Mouse (Mus musculus): ENCODE data around the gene Mrps18b.
A peak's percentile ranks its signal among the peaks of the same experiment; 100 is the strongest.

Gene Mrps18b

DNA sequence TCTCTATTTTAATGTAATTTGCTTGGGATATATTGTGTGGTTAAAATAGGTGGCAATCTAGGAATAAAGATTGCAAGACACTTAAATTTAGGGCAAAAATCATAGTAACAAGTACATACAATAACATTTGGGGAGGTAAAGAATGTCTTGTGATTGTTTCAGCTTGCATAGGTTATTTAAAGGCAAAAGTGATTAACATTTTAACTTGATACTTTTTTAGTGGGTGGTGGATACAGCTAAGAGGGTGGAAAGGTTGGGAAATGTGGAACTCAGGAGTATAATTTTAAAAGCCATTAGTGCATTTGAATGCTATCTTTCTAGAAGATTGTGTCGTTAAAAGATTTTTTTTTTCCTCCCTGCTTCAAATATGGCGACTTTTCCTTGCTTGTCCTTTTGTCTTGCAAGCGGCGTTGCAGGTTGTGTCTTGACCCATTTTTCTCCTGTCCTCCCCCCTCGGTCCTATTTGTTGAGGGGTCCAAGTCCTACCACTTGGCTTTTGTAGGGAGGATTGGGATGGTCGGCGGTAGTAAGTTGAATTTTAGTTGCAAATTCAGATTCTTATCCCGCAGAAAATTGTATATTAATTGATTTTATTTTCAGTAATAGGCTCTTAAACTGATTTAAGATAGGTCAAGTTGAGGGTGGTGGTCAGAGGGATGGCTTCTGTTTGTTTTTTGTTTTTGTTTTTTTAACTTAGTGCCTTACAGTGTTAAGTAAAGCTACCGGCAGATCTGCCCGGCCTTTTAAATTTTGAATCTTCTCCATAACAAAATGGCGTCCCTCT lies 2.3 kb upstream of the Mrps18b start:
- no peak for DNase-seq

DNA sequence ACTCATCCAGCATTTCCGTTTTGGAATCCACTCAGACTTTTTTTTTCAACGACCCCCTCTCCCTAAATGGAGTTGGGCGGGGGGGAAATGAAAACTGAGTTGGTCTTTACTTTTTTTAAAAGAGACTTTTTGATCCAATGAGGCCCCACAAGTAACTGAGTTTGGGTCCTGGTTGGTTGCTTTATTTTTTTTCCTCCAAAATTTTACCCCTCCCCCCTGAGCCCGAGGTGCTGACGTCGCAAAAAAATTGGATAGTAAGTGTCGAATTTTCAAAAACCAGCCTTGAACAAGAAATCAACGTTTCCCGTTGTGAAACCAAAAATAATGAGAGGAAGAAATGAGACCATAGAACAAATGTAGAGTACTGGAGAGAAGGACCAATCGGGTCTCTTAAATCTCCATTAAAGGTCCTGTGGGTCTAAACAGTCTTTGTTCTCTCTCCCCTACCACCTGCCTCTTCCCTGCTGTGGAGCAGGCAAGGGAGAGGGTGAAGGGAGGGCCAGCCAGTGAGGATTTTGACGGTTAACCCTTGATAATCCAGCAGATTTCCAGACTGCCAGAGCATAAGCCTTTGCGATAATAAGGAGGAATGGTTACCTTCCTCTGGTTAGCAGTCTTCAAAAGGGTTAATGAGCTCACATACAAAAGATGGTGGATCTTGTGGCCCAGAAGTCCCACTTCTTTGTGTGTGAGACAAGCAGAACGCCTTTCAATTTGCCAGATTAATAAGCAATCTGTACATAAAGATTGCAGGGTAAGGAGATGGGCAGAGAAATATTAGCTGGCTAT lies 1.5 kb upstream of the Mrps18b start:
- no peak for DNase-seq

DNA sequence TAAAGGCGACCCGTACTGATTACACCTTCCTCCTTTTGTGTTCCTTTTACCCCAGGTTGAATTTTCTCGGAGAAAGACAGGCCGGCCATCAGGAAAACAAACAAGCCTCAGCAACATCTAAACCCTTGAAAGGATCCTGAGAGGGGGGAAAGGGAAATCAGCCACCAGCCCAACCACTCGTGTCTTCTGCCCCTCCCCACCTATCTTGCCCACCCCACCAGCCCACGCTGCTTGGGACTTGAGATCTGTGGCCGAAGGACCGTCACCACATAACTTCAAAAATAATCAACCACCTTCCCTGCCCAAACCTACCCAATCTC lies 914 bp upstream of the Mrps18b start:
- DNase-seq: no peak

DNA sequence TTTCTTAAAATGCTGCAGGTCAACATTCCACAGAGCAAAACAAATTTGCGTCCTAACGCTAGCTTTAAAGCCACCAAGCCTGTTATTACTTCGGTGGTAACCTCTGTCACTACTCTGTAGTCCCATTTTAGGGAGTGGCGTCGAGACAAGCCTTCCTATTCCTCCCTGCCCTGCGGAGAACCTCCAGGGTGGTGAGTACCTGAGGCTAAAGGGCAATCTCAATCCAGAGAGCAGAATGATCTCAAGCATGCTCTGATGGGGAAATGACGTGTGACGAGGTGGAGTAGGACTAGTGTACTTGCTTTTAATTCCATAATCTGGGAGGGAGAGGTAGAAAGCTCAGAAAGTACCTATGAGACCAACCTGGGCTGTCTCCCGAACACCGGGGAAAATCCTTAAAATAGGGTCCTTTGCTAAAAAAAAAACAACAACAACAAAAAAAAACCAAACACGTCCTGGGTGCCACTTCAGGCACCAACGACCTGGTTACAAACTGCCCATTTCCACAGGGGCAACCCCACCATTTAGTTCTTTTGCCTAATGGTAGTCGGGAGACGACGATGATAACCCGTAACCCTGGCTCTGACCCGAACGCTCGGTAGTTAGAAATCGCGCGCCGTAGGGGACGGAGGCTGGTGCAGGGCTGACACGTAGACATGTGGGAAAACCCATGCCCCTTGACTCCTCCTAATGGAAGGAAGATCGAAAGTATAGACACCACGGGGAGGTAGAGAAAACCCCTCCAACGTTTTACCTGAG lies 472 bp downstream of the Mrps18b start:
- DNase-seq: no peak

DNA sequence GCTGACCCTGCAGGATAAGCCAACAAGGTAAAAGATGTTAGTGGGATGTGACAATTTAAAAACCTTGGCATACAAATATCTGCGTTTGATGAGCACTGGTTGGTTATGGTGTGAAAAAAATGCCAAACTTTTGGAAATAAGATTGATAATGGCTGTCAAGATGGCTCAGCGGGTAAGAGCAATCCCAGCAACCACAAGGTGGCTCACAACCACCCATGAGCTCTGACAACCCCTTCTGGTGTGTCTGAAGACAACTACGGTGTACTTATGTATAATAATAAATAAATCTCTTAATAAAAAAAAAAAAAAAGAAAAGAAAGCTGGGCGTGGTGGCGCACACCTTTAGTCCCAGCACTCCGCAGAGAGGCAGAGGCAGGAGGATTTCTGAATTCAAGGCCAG lies 1.2 kb downstream of the Mrps18b start:
- no peak for DNase-seq

DNA sequence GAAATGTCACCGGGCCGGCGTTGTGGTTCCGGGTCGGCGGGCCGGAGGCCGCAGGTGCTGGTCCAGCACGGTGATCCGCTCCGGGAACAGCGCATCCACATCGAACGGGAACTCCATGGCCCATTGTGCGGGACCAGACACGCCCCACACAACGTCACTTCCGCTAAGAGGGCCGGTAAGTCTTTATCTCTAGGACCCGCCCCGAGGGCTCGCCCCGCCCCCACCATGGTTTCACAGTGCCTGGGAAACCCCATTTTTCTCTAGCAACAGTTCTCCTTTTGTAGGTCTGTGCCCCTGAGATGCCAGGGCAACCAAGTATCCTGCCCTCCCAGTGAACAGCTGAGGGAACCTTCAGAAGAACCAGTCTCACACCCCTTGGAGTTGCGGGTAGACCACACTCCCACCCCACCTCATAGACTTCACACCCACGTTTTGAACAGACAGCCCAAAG lies 6.2 kb downstream of the Mrps18b start, which contains the start of gene Atat1:
Gene Atat1 (minus strand): TSS at position 157 of the 451 bp plus-strand sequence.
- DNase-seq: peak; percentile 88

DNA sequence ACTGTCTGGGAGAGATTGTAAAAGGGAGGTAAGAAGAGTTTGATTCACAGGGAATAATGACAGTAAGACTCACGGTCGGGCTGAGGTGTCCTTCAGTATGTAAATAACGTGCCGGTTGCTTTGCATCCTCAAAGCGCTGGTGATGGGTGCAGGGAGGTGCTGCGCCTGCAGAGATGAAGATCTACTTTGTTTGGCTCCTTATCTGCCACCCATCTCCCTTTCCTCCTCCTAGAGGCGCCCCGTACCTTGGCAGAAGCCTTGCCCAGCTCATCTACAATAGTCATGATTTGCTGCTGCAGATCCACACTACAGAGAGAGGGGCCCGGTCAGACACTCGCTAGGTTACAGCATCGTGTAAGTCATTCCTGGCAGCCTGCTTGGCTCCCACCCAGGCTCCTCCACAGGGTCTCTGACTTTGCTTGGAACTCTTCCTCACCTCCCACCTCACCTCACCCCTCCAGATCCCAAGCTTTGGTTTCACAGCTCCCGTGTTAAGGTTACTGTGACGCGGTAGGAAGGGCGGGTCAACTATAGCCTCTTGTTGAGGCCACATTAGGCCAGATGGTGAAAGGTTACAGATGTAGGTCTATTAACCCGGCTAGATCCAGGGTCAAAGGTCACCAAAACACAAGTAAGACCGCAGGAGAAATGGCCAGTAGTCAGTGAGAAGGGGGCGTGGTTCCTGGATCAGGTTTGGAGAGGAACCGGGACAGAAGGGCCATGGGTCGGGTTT lies 6.8 kb downstream of the Mrps18b start:
- DNase-seq: no peak

DNA sequence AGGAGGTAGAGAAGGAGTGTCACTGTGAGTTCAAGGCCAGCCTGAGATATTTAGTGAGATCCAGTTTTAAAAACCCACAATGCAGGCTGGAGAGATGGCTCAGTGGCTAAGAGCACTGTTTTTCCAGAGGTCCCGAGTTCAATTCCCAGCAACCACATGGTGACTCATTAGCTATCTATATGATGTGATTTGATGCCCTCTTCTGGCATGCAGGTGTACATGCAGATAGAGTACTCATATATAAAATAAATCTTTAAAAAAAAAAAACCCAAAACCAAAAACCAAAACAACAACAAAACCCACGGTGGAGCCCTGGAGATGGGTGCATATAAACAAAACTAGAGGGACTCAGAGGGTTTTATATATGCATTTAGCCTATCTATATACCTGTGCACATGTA lies 8.6 kb downstream of the Mrps18b start:
- no peak for DNase-seq

DNA sequence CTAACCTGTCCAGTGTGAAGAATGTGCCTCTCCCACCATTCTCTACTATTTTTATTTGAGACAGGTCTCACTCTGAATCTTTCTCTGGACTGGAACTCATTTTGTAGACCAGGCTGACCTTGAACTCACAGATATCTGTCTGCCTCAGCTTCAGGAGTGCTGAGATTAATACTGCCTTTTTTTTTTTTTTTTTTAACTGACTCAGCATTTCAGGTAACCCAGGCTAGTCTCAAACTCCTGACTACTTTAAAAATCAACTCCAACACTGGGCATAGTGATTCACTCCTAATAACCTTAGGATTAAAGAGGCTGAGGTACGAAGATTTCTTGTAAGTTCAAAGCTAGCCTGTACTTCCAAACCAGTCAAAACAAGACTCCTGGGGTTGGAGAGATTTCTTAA lies 10.6 kb downstream of the Mrps18b start:
- no peak for DNase-seq

DNA sequence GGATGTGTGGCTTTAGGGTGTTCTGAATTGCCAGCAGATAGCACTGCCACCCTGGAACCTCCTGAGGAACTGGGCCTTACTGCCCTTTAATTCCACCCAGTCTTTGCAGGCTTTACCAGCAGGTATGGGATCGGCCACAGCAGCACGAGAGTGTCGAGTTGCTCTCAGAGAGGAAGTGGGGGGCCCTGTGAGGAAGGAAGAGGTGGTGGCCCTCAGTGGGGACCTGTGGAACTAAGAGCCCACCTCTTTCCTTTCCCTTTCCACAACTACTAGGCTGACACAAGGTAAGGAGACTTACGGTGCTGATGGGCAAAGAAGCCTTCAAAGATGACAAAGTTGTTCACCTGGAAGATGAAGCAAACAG lies 12.2 kb downstream of the Mrps18b start:
- DNase-seq: no peak

DNA sequence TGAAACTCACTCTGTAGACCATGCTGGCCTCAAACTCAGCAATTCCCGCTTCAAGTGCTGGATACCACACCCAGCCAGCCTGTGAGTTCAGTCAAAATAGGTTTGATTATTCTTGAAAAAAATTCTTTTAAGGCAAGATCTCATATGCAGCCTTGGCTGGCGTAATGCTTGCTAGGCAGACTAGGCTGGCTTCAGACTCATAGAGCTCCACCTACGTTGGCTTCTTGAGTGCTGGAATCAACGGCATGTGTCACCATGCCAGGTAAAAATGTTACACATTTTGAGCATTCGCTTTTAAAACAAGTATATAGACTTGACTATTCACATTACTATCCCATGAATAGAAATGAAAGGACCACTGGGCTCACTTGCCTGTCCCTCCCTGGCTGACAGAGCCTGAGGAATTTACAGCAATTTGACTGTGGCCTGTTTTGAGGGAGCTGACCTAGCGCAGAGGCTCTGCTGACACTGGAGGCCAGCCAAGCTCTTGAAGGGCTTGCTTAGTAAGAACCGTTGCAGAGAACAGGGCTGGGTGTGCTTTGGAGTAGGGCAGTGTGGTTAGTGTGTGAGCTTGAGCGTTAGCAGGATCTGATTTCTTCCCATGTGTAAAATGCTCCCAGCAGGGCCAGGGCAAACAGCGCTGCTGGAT lies 12.7 kb downstream of the Mrps18b start:
- DNase-seq: no peak

DNA sequence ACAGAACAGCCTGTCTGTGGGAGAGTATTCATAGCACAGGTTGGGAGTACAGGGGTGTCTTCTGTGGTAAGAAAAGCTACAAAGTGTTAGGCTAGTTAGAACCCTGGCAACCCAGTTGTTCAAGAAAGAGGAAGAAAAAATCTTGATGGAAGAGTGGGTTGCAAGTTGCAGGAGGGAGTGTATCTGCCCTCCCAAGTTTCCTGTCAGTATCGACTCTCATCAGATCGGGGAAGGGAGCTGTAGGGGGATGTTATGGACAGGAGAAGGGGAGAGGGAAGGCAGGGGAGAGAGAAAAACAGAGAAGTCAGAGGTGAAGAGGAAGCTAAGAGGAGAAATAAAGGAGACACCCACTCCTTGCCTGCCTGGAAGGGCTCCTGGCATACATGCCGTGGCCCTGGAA lies 15.6 kb downstream of the Mrps18b start:
- no peak for DNase-seq

DNA sequence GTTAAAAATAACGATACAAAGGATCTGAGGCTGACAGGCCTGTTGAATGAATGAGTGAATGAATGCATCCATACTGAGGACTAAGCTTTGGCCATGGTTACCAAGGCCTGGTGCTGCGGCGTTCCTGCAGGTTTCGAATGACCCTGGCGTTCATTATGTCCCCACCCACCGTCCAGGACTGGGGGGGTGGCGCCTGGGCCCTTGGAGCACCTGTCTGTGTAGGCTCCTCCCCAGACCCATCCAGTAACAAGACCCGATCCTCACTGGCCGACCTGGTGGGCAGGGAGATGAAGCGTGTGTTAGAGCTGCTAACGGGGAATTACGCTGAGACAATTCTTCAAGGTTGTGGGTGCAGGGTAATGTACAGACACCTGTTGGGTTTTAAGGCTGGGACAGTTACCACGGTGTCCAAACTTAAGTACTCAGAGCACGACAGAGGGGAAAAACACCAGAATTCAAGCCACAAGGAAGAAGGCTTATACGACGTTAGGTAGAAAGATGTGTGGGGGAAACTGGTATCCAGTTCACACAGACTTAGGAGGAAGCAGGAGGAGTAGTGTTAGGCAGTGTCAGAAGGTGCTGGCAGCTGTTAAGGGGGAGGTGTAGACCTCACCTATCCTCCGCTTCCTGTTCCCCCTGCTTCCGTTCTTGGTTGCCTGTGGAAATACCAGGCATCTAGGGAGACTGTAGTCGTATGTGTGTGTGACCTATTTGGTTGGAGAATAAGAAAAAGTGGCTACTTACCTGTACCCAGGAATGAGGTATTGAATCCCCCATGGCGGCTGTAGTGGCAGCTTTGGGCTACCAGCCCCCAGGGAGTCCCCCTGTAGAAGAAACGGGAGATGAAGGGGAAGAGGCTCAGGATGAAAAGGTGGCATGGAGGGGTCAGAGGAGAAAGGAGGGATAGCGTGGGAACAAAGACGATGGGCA lies 18.3 kb downstream of the Mrps18b start:
- DNase-seq: no peak

DNA sequence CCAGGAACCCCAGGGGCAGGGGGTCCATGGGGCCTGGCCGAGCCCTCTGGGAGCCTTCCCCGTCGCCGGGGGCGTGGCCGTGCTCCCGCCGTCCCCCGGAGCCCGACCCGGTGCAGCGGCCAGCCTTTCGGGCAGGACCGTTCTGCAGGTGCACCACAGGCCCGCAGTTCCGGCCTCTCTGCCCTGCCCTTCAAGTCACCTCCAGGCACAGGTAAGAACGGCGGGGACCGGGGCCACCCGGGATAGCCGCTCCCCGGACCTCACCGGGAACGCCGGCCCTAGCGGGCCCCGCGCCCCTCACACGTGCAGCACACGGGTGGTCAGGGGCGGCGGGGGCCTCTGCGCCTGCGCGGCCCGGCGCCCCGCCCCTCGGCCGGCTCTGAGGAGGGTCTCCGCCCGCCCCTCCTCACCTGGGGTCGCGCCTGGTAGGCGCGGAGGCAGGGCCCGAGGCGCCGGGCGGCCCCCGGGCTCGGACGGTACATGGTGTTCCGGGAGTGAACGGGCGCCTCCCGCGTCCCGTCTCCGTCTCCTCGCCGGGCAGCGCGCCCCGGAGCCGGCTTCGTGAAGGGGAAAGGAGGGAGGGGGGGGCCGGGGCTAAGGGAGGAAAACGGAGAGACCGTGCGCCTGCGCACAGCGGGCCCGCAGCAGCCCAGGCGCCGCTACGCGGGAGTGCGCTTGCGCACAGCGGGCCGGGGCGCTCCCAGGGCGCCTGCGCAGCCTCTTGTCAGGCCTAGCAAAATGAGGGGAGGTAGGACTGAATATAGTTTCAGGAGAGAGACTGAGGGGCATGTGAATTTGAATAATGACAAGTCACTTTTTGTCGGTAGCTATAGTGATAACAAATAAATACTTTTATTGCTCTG lies 19.2 kb downstream of the Mrps18b start, which contains the start of gene 2310061I04Rik:
Gene 2310061I04Rik (minus strand): TSS at position 651 of the 863 bp plus-strand sequence.
- DNase-seq: peak; percentile 93

DNA sequence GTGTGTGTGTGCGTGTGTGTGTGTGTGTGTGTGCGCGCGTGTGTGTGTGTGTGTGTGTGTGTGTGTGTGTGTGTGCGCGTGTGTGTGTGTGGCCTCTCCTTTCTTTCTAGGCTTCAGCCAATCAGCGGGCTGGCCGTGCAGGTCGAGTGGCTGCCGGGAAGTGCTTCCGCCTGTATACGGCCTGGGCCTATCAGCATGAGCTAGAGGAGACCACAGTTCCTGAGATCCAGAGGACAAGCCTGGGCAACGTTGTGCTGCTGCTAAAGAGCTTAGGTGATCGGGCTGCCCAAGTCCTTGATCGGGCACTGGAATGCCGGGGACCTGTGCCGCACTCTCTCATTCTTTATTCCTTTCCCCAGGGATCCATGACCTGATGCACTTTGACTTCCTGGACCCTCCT lies 28.5 kb downstream of the Mrps18b start:
- no peak for DNase-seq

DNA sequence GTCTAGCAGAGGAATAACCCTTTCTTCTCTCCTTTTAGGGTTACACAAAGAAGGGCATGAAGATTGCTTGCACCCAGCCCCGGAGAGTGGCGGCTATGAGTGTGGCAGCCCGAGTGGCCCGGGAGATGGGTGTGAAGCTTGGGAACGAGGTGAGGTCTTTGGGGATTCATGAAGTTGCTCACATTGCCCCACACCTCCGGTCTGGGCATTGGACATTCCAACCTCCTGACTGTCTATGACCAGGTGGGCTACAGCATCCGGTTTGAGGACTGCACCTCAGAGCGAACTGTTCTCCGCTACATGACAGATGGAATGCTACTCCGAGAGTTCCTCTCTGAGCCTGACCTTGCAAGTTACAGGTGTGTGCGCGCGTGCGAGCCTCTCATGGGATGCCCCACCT lies 32.4 kb downstream of the Mrps18b start:
- no peak for DNase-seq

DNA sequence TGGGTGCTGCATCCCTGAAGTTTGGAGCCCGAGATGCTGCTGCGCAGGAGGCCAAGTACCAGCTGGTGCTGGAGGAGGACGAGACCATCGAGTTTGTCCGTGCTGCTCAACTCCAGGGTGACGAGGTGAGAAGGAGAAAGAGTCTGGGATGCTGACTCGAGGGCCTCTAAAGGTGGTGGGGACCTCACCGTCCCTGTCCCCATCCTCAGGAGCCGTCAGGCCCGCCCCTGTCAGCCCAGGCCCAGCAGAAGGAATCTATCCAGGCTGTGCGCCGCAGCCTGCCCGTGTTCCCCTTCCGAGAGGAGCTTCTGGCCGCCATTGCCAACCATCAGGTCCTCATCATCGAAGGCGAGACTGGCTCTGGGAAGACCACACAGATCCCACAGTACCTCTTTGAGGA lies 33.3 kb downstream of the Mrps18b start:
- no peak for DNase-seq

DNA sequence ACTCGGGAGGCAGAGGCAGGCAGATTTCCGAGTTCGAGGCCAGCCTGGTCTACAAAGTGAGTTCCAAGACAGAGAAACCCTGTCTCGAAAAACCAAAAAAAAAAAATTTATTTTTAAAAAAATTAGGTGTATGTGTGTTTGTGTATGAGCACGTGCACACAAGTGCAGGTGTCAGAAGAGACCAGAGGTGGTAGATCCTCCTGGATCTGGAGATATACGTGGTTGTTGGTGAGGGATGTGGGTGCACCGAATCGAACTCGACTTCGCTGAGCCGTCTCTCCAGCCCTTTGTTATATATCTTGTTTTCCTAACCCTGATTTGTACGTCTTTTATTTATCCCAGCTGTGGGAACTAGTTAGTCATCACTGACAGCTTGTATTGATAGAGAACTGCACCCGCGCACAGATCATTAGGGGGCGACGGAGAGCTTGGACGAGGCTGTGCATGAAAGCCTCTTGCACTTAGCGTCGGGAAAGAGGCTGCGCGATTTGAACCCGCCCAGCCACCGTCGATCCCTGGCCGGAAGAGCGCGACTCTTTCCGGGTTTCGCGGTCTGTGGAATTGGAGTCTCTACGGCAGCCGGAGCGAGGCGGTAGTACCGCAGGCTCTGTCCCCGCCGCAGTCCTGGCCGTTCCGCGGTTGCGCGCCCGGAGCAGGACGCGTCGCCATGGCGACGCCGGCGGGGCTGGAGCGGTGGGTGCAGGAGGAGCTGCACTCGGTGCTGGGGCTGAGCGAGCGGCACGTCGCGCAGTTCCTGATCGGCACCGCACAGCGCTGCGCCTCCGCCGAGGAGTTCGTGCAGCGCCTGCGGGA lies 36.7 kb downstream of the Mrps18b start, which contains the start of gene Dhx16:
Gene Dhx16 (plus strand): TSS at position 575 of the 813 bp plus-strand sequence.
- DNase-seq: peak; percentile 95

DNA sequence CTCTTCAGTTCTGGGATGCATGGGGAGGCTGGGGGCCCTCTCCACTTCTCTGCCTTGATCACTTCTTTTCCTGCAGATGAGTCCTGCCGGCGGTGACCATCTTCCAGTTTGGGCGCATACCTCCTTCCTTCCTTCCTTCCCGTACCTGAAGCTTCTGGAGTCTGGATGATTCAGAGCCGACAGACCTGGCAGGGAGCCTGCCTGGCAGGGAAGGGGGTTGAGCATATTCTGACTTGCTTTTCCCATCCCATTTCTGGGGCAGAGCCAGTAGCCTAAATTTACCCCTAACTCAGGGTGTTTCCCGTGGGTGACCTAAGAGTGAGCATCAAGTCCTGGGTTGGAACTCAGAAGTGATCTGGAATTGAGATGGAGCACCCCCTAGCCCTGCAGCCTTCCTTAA lies 41.5 kb downstream of the Mrps18b start:
- DNase-seq: peak; percentile 68
